Mouse (Mus musculus): ENCODE data around the gene Mrpl24.

DNA sequence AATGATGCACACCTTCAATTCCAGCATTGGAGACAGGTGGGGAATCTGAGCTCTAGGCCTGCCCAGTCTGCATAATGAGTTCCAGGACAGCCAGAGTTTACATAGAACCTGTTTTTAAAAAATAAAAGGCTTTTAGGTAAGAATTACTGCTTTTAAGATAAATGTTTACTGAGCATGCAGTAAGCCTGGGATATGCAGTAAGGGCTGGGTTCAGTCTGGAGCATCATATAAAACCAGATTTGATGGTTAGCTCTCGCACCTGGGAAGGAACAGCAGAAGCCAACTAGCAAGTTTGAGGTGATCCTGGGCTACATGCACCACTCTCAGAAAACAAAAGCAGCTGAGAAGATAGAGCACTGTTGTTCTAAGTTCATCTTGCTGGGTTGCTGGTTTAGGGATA lies 755 bp upstream of the Mrpl24 start:
- no peak for TF ChIP-seq CTCF (IDR thresholded peaks at IDR 0.05; ENCODE audit: low read depth, low read length)
- TF ChIP-seq POLR2A (IDR thresholded peaks at IDR 0.05; ENCODE audit: borderline replicate concordance, low read depth, low read length): no peak
